Mouse (Mus musculus): Measurements from ENCODE around the gene Oas1e. TPM values are rescaled to one million over a fixed set of nuclear protein-coding genes. Genes with fewer than 3 reads are reported as not detected.

The Oas1e gene
- polyA plus RNA-seq, 1 experiment: not detected

- TF ChIP-seq POLR2A (IDR thresholded peaks at IDR 0.05; ENCODE audit: borderline replicate concordance, insufficient read depth, low read length) (no peak), CTCF (IDR thresholded peaks at IDR 0.05; ENCODE audit: borderline replicate concordance, insufficient read depth, low read depth, low read length) (no peak)
- 56% methylated on average over 3 of the region's 3 CpGs for WGBS
- no peak overlapping the region for H3K27ac ChIP-seq (ENCODE audit: insufficient read depth, low read length)
- no peak overlapping the region for H3K4me3 ChIP-seq (replicated peaks; ENCODE audit: insufficient read depth, low read depth, low read length)
- no peaks in the 10 kb centered on the region for H3K27me3 ChIP-seq (ENCODE audit: control insufficient read depth, insufficient read depth, low read length)
- H3K4me1 ChIP-seq (ENCODE audit: control insufficient read depth, insufficient read depth, low read length): no peaks in the 10 kb centered on the region
- DNase-seq: no peak
These were observed 8.3 kb downstream of the Oas1e start for GRCm38 (mm10) chr5:120787042-120787441.

GRCm38 (mm10) chr5:120782446-120782845 is 12.9 kb downstream of the Oas1e start:
- Histone ChIP-seq H3K27ac (ENCODE audit: insufficient read depth, low read length) (no peak overlapping the region), H3K27me3 (ENCODE audit: control insufficient read depth, insufficient read depth, low read length) (no peaks in the 10 kb centered on the region), H3K4me1 (ENCODE audit: control insufficient read depth, insufficient read depth, low read length) (no peaks in the 10 kb centered on the region), H3K4me3 (replicated peaks; ENCODE audit: insufficient read depth, low read depth, low read length) (no peak overlapping the region)
- no peak for DNase-seq
- WGBS: 79% methylated on average over 2 of the region's 2 CpGs
- no peak for TF ChIP-seq CTCF (IDR thresholded peaks at IDR 0.05; ENCODE audit: borderline replicate concordance, insufficient read depth, low read depth, low read length)
- TF ChIP-seq POLR2A (IDR thresholded peaks at IDR 0.05; ENCODE audit: borderline replicate concordance, insufficient read depth, low read length): no peak

GRCm38 (mm10) chr5:120781646-120782045 is 13.7 kb downstream of the Oas1e start:
- DNase-seq: no peak
- no peak overlapping the region for H3K4me3 ChIP-seq (replicated peaks; ENCODE audit: insufficient read depth, low read depth, low read length)
- no peak for TF ChIP-seq POLR2A (IDR thresholded peaks at IDR 0.05; ENCODE audit: borderline replicate concordance, insufficient read depth, low read length)
- no peak for TF ChIP-seq CTCF (IDR thresholded peaks at IDR 0.05; ENCODE audit: borderline replicate concordance, insufficient read depth, low read depth, low read length)
- H3K27me3 ChIP-seq (ENCODE audit: control insufficient read depth, insufficient read depth, low read length): no peaks in the 10 kb centered on the region
- WGBS: 81% methylated on average over 1 of the region's 1 CpGs
- H3K27ac ChIP-seq (ENCODE audit: insufficient read depth, low read length): no peak overlapping the region
- no peaks in the 10 kb centered on the region for H3K4me1 ChIP-seq (ENCODE audit: control insufficient read depth, insufficient read depth, low read length)

GRCm38 (mm10) chr5:120779922-120780321 is 15.4 kb downstream of the Oas1e start:
- WGBS: 38% methylated on average over 3 of the region's 3 CpGs
- Histone ChIP-seq H3K27me3 (ENCODE audit: control insufficient read depth, insufficient read depth, low read length) (no peaks in the 10 kb centered on the region), H3K4me3 (replicated peaks; ENCODE audit: insufficient read depth, low read depth, low read length) (no peak overlapping the region), H3K27ac (ENCODE audit: insufficient read depth, low read length) (no peak overlapping the region), H3K4me1 (ENCODE audit: control insufficient read depth, insufficient read depth, low read length) (no peaks in the 10 kb centered on the region)
- DNase-seq: no peak
- TF ChIP-seq CTCF (IDR thresholded peaks at IDR 0.05; ENCODE audit: borderline replicate concordance, insufficient read depth, low read depth, low read length): no peak
- no peak for TF ChIP-seq POLR2A (IDR thresholded peaks at IDR 0.05; ENCODE audit: borderline replicate concordance, insufficient read depth, low read length)

GRCm38 (mm10) chr5:120778941-120779340 is 16.4 kb downstream of the Oas1e start:
- Histone ChIP-seq H3K4me3 (replicated peaks; ENCODE audit: insufficient read depth, low read depth, low read length) (no peak overlapping the region), H3K27ac (ENCODE audit: insufficient read depth, low read length) (no peak overlapping the region), H3K4me1 (ENCODE audit: control insufficient read depth, insufficient read depth, low read length) (no peaks in the 10 kb centered on the region), H3K27me3 (ENCODE audit: control insufficient read depth, insufficient read depth, low read length) (no peaks in the 10 kb centered on the region)
- WGBS: 83% methylated on average over 2 of the region's 2 CpGs
- TF ChIP-seq CTCF (IDR thresholded peaks at IDR 0.05; ENCODE audit: borderline replicate concordance, insufficient read depth, low read depth, low read length) (no peak), POLR2A (IDR thresholded peaks at IDR 0.05; ENCODE audit: borderline replicate concordance, insufficient read depth, low read length) (no peak)
- DNase-seq: no peak

GRCm38 (mm10) chr5:120777478-120777877 is 17.9 kb downstream of the Oas1e start, which contains the start of gene Oas3:
Oas3 (minus strand) TSS chr5:120777661.
- no peak within 1 kb of the TSS for H3K4me3 ChIP-seq (replicated peaks; ENCODE audit: insufficient read depth, low read depth, low read length)
- no peaks in the 10 kb centered on the region for H3K4me1 ChIP-seq (ENCODE audit: control insufficient read depth, insufficient read depth, low read length)
- TF ChIP-seq POLR2A (IDR thresholded peaks at IDR 0.05; ENCODE audit: borderline replicate concordance, insufficient read depth, low read length): no peak
- TF ChIP-seq CTCF (IDR thresholded peaks at IDR 0.05; ENCODE audit: borderline replicate concordance, insufficient read depth, low read depth, low read length): no peak
- no peaks in the 10 kb centered on the region for H3K27me3 ChIP-seq (ENCODE audit: control insufficient read depth, insufficient read depth, low read length)
- no peak for DNase-seq
- WGBS: 75% methylated on average over 9 of the region's 9 CpGs
- H3K27ac ChIP-seq (ENCODE audit: insufficient read depth, low read length): no peak within 1 kb of the TSS

GRCm38 (mm10) chr5:120776801-120777200 is 18.5 kb downstream of the Oas1e start:
- Histone ChIP-seq H3K27me3 (ENCODE audit: control insufficient read depth, insufficient read depth, low read length) (no peaks in the 10 kb centered on the region), H3K27ac (ENCODE audit: insufficient read depth, low read length) (no peak overlapping the region), H3K4me3 (replicated peaks; ENCODE audit: insufficient read depth, low read depth, low read length) (no peak overlapping the region), H3K4me1 (ENCODE audit: control insufficient read depth, insufficient read depth, low read length) (no peaks in the 10 kb centered on the region)
- no peak for DNase-seq
- no peak for TF ChIP-seq CTCF (IDR thresholded peaks at IDR 0.05; ENCODE audit: borderline replicate concordance, insufficient read depth, low read depth, low read length)
- no peak for TF ChIP-seq POLR2A (IDR thresholded peaks at IDR 0.05; ENCODE audit: borderline replicate concordance, insufficient read depth, low read length)
- 78% methylated on average over 5 of the region's 5 CpGs for WGBS

GRCm38 (mm10) chr5:120775287-120775985 is 19.9 kb downstream of the Oas1e start:
- H3K4me1 ChIP-seq (ENCODE audit: control insufficient read depth, insufficient read depth, low read length): no peaks in the 10 kb centered on the region
- DNase-seq: no peak
- H3K4me3 ChIP-seq (replicated peaks; ENCODE audit: insufficient read depth, low read depth, low read length): no peak overlapping the region
- 64% methylated on average over 14 of the region's 14 CpGs for WGBS
- TF ChIP-seq CTCF (IDR thresholded peaks at IDR 0.05; ENCODE audit: borderline replicate concordance, insufficient read depth, low read depth, low read length) (no peak), POLR2A (IDR thresholded peaks at IDR 0.05; ENCODE audit: borderline replicate concordance, insufficient read depth, low read length) (no peak)
- H3K27me3 ChIP-seq (ENCODE audit: control insufficient read depth, insufficient read depth, low read length): no peaks in the 10 kb centered on the region
- no peak overlapping the region for H3K27ac ChIP-seq (ENCODE audit: insufficient read depth, low read length)
